ENCODE assay signal across 17 mouse cellular contexts in genomic region chr14:30596407-30596806, GRCm38 (mm10). TPM values are rescaled to one million over a fixed set of nuclear protein-coding genes. Genes with fewer than 3 reads are reported as not detected.
DNase-seq lines count a peak whose midpoint lies in the region; ATAC-seq and TF ChIP-seq lines count a peak whose summit lies in the region.
"Had no signal": no experiment of that assay in that cellular context is flagged by ENCODE, and none has a peak within 500 bp of the region (broad histone marks: within the 10 kb centered on the region; RNA-seq: fewer than 3 reads in every experiment).

No protein-coding gene starts in this region.

- no peaks in the 10 kb centered on the region for H3K79me3 ChIP-seq in C2C12 (ENCODE audit: low read depth)

- TF ChIP-seq CTCF in C2C12 (IDR thresholded peaks at IDR 0.05; ENCODE audit: control insufficient read depth, insufficient read depth, insufficient read length), result no peak
- no peak for TF ChIP-seq CTCF in intestine, postnatal 0 days (IDR thresholded peaks at IDR 0.05; ENCODE audit: low read depth)
- TF ChIP-seq CTCF in stomach, postnatal 0 days (IDR thresholded peaks at IDR 0.05; ENCODE audit: low read depth), result no peak
- TF ChIP-seq CTCF in forebrain, postnatal 0 days (IDR thresholded peaks at IDR 0.05; ENCODE audit: low read depth), result no peak

- peaks cover 6% of the 10 kb centered on the region; the same call in 1 of the 2 replicates for H3K4me1 ChIP-seq in intestine, postnatal 0 days (replicated peaks; ENCODE audit: control insufficient read depth, insufficient read depth, low read length)
- peaks cover 17% of the 10 kb centered on the region for H3K4me1 ChIP-seq in stomach, postnatal 0 days (replicated peaks; ENCODE audit: control insufficient read depth, insufficient read depth)
- H3K4me1 ChIP-seq in forebrain, postnatal 0 days (ENCODE audit: insufficient read depth), result 0 out of 2 replicates have a peak, but pooled peaks cover 4% of the 10 kb centered on the region

- no peak overlapping the region for H3K9ac ChIP-seq in intestine, postnatal 0 days (ENCODE audit: low read depth, low read length)
- H3K9ac ChIP-seq in stomach, postnatal 0 days (ENCODE audit: low read length), result no peak overlapping the region
- H3K9ac ChIP-seq in forebrain, postnatal 0 days, result no peak overlapping the region
- H3K9ac ChIP-seq: forebrain, embryonic 13.5 days; heart, embryonic 12.5 days; hindbrain, embryonic 15.5 days had no signal

- H3K79me2 ChIP-seq in C2C12 (ENCODE audit: control insufficient read depth, insufficient read depth), result no peaks in the 10 kb centered on the region

- no peak overlapping the region for H3K4me2 ChIP-seq in intestine, postnatal 0 days (replicated peaks; ENCODE audit: low read depth)
- H3K4me2 ChIP-seq in stomach, postnatal 0 days (replicated peaks; ENCODE audit: low read depth), result no peak overlapping the region
- H3K4me2 ChIP-seq in forebrain, postnatal 0 days (ENCODE audit: low read depth), result no peak overlapping the region
- H3K4me2 ChIP-seq: forebrain, embryonic 13.5 days; heart, embryonic 12.5 days; hindbrain, embryonic 15.5 days had no signal

- TF ChIP-seq EP300 in stomach, postnatal 0 days (optimal IDR thresholded peaks at IDR 0.05), result no peak

- no peak overlapping the region for H3K4me3 ChIP-seq in C2C12 (ENCODE audit: insufficient read depth, poor library complexity, severe bottlenecking)
- H3K4me3 ChIP-seq in intestine, postnatal 0 days (ENCODE audit: low read depth, low read length), result no peak overlapping the region
- H3K4me3 ChIP-seq in stomach, postnatal 0 days (ENCODE audit: low read depth, low read length), result no peak overlapping the region
- H3K4me3 ChIP-seq in forebrain, postnatal 0 days (ENCODE audit: low read depth, low read length), result no peak overlapping the region
- H3K4me3 ChIP-seq: forebrain, embryonic 13.5 days; heart, embryonic 12.5 days; hindbrain, embryonic 15.5 days had no signal

- H3K27me3 ChIP-seq in C2C12 (ENCODE audit: control insufficient read depth, insufficient read depth, insufficient read length), result no peaks in the 10 kb centered on the region
- no peaks in the 10 kb centered on the region for H3K27me3 ChIP-seq in intestine, postnatal 0 days (replicated peaks; ENCODE audit: control insufficient read depth, insufficient read depth, low read length)
- H3K27me3 ChIP-seq in stomach, postnatal 0 days (ENCODE audit: control insufficient read depth, insufficient read depth, low read length), result no peaks in the 10 kb centered on the region
- H3K27me3 ChIP-seq in forebrain, postnatal 0 days (ENCODE audit: insufficient read depth, low read length), result no peaks in the 10 kb centered on the region
- H3K27me3 ChIP-seq: forebrain, embryonic 13.5 days; heart, embryonic 12.5 days; hindbrain, embryonic 15.5 days; Patski had no signal

- no peak overlapping the region for H3ac ChIP-seq in C2C12 (ENCODE audit: control insufficient read depth, insufficient read length, low read depth)

- peak; percentile 19; the same call in 1 of the 2 replicates for ATAC-seq in intestine, postnatal 0 days
- no peak for ATAC-seq in stomach, postnatal 0 days (ENCODE audit: low FRiP score, low TSS enrichment)
- ATAC-seq in forebrain, postnatal 0 days, result no peak
- ATAC-seq: activated CD4-positive, CD25-positive, alpha-beta regulatory T cell, adult 4 months; forebrain, embryonic 13.5 days; Patski had no signal

- no peaks in the 10 kb centered on the region for H3K9me3 ChIP-seq in intestine, postnatal 0 days (ENCODE audit: control insufficient read depth)
- H3K9me3 ChIP-seq in stomach, postnatal 0 days (ENCODE audit: control insufficient read depth, low read length), result no peaks in the 10 kb centered on the region
- H3K9me3 ChIP-seq in forebrain, postnatal 0 days (ENCODE audit: low read length), result no peaks in the 10 kb centered on the region
- H3K9me3 ChIP-seq: forebrain, embryonic 13.5 days; heart, embryonic 12.5 days; hindbrain, embryonic 15.5 days had no signal

- WGBS in intestine, postnatal 0 days, result 26% methylated on average over 3 of the region's 3 CpGs
- 47% methylated on average over 3 of the region's 3 CpGs for WGBS in stomach, postnatal 0 days
- 95% methylated on average over 3 of the region's 3 CpGs for WGBS in forebrain, postnatal 0 days

- peaks cover 31% of the 10 kb centered on the region for H3K36me3 ChIP-seq in C2C12 (ENCODE audit: control insufficient read depth, insufficient read depth)
- H3K36me3 ChIP-seq in intestine, postnatal 0 days (ENCODE audit: control insufficient read depth, insufficient read depth), result peaks cover 54% of the 10 kb centered on the region
- peaks cover 33% of the 10 kb centered on the region for H3K36me3 ChIP-seq in stomach, postnatal 0 days (ENCODE audit: control insufficient read depth, insufficient read depth, low read length)
- H3K36me3 ChIP-seq in forebrain, postnatal 0 days (ENCODE audit: insufficient read depth), result no peaks in the 10 kb centered on the region; the same call in none of the 2 replicates
- H3K36me3 ChIP-seq: hindbrain, embryonic 15.5 days had no signal

- 0 out of 2 replicates have a peak overlapping the region, but pooled peaks have one; percentile 17 for H3K27ac ChIP-seq in intestine, postnatal 0 days (ENCODE audit: low read depth, low read length)
- peak overlapping the region; percentile 73 for H3K27ac ChIP-seq in stomach, postnatal 0 days (replicated peaks)
- H3K27ac ChIP-seq in forebrain, postnatal 0 days (ENCODE audit: low read depth, low read length), result no peak overlapping the region
- H3K27ac ChIP-seq: forebrain, embryonic 13.5 days; hindbrain, embryonic 15.5 days had no signal

- DNase-seq in A20 (ENCODE audit: low read depth, low spot score), result peak; percentile 86
- DNase-seq in stomach, postnatal 0 days (ENCODE audit: low spot score), result no peak
- DNase-seq in forebrain, postnatal 0 days, result no peak
- no peak for DNase-seq in kidney, adult 8-10 months
- DNase-seq: B cell, adult 2 months; cerebellum, adult 18-20 months; cerebellum, adult 9-11 months; cerebellum, postnatal 36 days; gastrocnemius, postnatal 14 days; heart, postnatal 36 days had no signal

TF ChIP-seq in C2C12, 6 proteins besides CTCF, POLR2A, EP300 and RAD21:
- TF ChIP-seq USF1 (IDR thresholded peaks at IDR 0.05; ENCODE audit: low read depth) (no peak), CEBPB (IDR thresholded peaks at IDR 0.05; ENCODE audit: low read depth) (no peak), MYOD1 (IDR thresholded peaks at IDR 0.05; ENCODE audit: control insufficient read depth, insufficient read length, low read depth) (peak; percentile 62)
TF ChIP-seq in C2C12: peak in this region for 1.

RNA-seq across cellular contexts. Expression of gene Prkcd, which starts 29.6 kb away (rescaled TPM):
- polyA plus RNA-seq in C2C12 (2012; fragmentation: generic; extraction: Trizol), result 29.3 TPM
- 54.7 and 60.6 TPM in 2 replicates for polyA plus RNA-seq in intestine, postnatal 0 days (2015; fragmentation: Nextera tagmentation; extraction: Ambion mirVana)
- 62.8 and 72.3 TPM in 2 replicates for polyA plus RNA-seq in stomach, postnatal 0 days (2015; fragmentation: Nextera tagmentation; extraction: Ambion mirVana)
- 25.0 and 29.6 TPM in 2 replicates for total RNA-seq in forebrain, postnatal 0 days (2014; rRNA removed)
- polyA plus RNA-seq in forebrain, postnatal 0 days (2015; fragmentation: Nextera tagmentation; extraction: Ambion mirVana), result 19.3 and 19.8 TPM in 2 replicates

RNA-seq across cellular contexts. Expression of gene Tkt, which starts 48.2 kb away (rescaled TPM):
- 86.5 TPM for polyA plus RNA-seq in C2C12 (2012; fragmentation: generic; extraction: Trizol)
- polyA plus RNA-seq in intestine, postnatal 0 days (2015; fragmentation: Nextera tagmentation; extraction: Ambion mirVana), result 174 and 177 TPM in 2 replicates
- polyA plus RNA-seq in stomach, postnatal 0 days (2015; fragmentation: Nextera tagmentation; extraction: Ambion mirVana), result 200 and 202 TPM in 2 replicates
- 374 and 390 TPM in 2 replicates for total RNA-seq in forebrain, postnatal 0 days (2014; rRNA removed)
- 278 and 281 TPM in 2 replicates for polyA plus RNA-seq in forebrain, postnatal 0 days (2015; fragmentation: Nextera tagmentation; extraction: Ambion mirVana)

RNA-seq across cellular contexts. Expression of gene Rft1, which starts 57.8 kb away (rescaled TPM):
- polyA plus RNA-seq in C2C12 (2012; fragmentation: generic; extraction: Trizol), result 13.4 TPM
- 8.4 and 9.0 TPM in 2 replicates for polyA plus RNA-seq in intestine, postnatal 0 days (2015; fragmentation: Nextera tagmentation; extraction: Ambion mirVana)
- 12.1 and 12.3 TPM in 2 replicates for polyA plus RNA-seq in stomach, postnatal 0 days (2015; fragmentation: Nextera tagmentation; extraction: Ambion mirVana)
- total RNA-seq in forebrain, postnatal 0 days (2014; rRNA removed), result 10.5 and 18.4 TPM in 2 replicates
- polyA plus RNA-seq in forebrain, postnatal 0 days (2015; fragmentation: Nextera tagmentation; extraction: Ambion mirVana), result 6.0 and 9.6 TPM in 2 replicates
